Mouse (Mus musculus): ENCODE data around the gene Thada. TPM values are rescaled to one million over a fixed set of nuclear protein-coding genes. Genes with fewer than 3 reads are reported as not detected.
"Not testable (repeated sequence)": the region's sequence is repeated elsewhere in the genome, so short reads cannot be mapped to it uniquely, and the experiment has no call there.

The Thada gene
- polyA plus RNA-seq, 1 experiment: 5.3 TPM

GRCm38 (mm10) chr17:84305074-84305473, 160.9 kb downstream of the Thada start:
- WGBS: 95% methylated on average over 5 of the region's 5 CpGs
- no peaks in the 10 kb centered on the region; the same call in 1 of the 2 replicates for H3K4me1 ChIP-seq (ENCODE audit: control insufficient read depth, insufficient read depth, low read length)
- no peak overlapping the region for H3K27ac ChIP-seq (ENCODE audit: control insufficient read depth, insufficient read depth, low read depth, low read length, poor library complexity)
- no peak overlapping the region for H3K4me3 ChIP-seq (replicated peaks; ENCODE audit: control insufficient read depth, low read depth, low read length)
- TF ChIP-seq POLR2A (IDR thresholded peaks at IDR 0.05; ENCODE audit: borderline replicate concordance, control insufficient read depth, low read depth, low read length) (no peak), CTCF (IDR thresholded peaks at IDR 0.05; ENCODE audit: control insufficient read depth, insufficient read depth, low read length) (no peak)

- Histone ChIP-seq H3K4me1 (ENCODE audit: control insufficient read depth, insufficient read depth, low read length) (no peaks in the 10 kb centered on the region; the same call in 1 of the 2 replicates), H3K27ac (ENCODE audit: control insufficient read depth, insufficient read depth, low read depth, low read length, poor library complexity) (no peak overlapping the region), H3K4me3 (replicated peaks; ENCODE audit: control insufficient read depth, low read depth, low read length) (no peak overlapping the region)
- 89% methylated on average over 5 of the region's 5 CpGs for WGBS
- TF ChIP-seq POLR2A (IDR thresholded peaks at IDR 0.05; ENCODE audit: borderline replicate concordance, control insufficient read depth, low read depth, low read length) (no peak), CTCF (IDR thresholded peaks at IDR 0.05; ENCODE audit: control insufficient read depth, insufficient read depth, low read length) (no peak)
Observed at GRCm38 (mm10) chr17:84304141-84304540, 161.9 kb downstream of the Thada start.

GRCm38 (mm10) chr17:84297976-84298375, 168.0 kb downstream of the Thada start:
- H3K4me3 ChIP-seq (replicated peaks; ENCODE audit: control insufficient read depth, low read depth, low read length): no peak overlapping the region
- H3K27ac ChIP-seq (ENCODE audit: control insufficient read depth, insufficient read depth, low read depth, low read length, poor library complexity): no peak overlapping the region
- WGBS: 90% methylated on average over 6 of the region's 6 CpGs
- TF ChIP-seq CTCF (IDR thresholded peaks at IDR 0.05; ENCODE audit: control insufficient read depth, insufficient read depth, low read length): no peak
- TF ChIP-seq POLR2A (IDR thresholded peaks at IDR 0.05; ENCODE audit: borderline replicate concordance, control insufficient read depth, low read depth, low read length): no peak
- no peaks in the 10 kb centered on the region; the same call in 1 of the 2 replicates for H3K4me1 ChIP-seq (ENCODE audit: control insufficient read depth, insufficient read depth, low read length)

GRCm38 (mm10) chr17:84293221-84293620, 172.8 kb downstream of the Thada start:
- H3K4me3 ChIP-seq (replicated peaks; ENCODE audit: control insufficient read depth, low read depth, low read length): no peak overlapping the region
- no peaks in the 10 kb centered on the region; the same call in 1 of the 2 replicates for H3K4me1 ChIP-seq (ENCODE audit: control insufficient read depth, insufficient read depth, low read length)
- TF ChIP-seq POLR2A (IDR thresholded peaks at IDR 0.05; ENCODE audit: borderline replicate concordance, control insufficient read depth, low read depth, low read length) (no peak), CTCF (IDR thresholded peaks at IDR 0.05; ENCODE audit: control insufficient read depth, insufficient read depth, low read length) (no peak)
- H3K27ac ChIP-seq (ENCODE audit: control insufficient read depth, insufficient read depth, low read depth, low read length, poor library complexity): no peak overlapping the region
- 57% methylated on average over 4 of the region's 4 CpGs for WGBS

GRCm38 (mm10) chr17:84291228-84291627, 174.8 kb downstream of the Thada start:
- 88% methylated on average over 6 of the region's 6 CpGs for WGBS
- not testable (repeated sequence) for H3K27ac ChIP-seq (ENCODE audit: control insufficient read depth, insufficient read depth, low read depth, low read length, poor library complexity); H3K4me3 ChIP-seq (replicated peaks; ENCODE audit: control insufficient read depth, low read depth, low read length); H3K4me1 ChIP-seq (ENCODE audit: control insufficient read depth, insufficient read depth, low read length)

- 84% methylated on average over 8 of the region's 8 CpGs for WGBS
- H3K4me3 ChIP-seq (replicated peaks; ENCODE audit: control insufficient read depth, low read depth, low read length): no peak overlapping the region
- no peaks in the 10 kb centered on the region for H3K4me1 ChIP-seq (ENCODE audit: control insufficient read depth, insufficient read depth, low read length)
- no peak overlapping the region for H3K27ac ChIP-seq (ENCODE audit: control insufficient read depth, insufficient read depth, low read depth, low read length, poor library complexity)
- no peak for TF ChIP-seq CTCF (IDR thresholded peaks at IDR 0.05; ENCODE audit: control insufficient read depth, insufficient read depth, low read length)
- no peak for TF ChIP-seq POLR2A (IDR thresholded peaks at IDR 0.05; ENCODE audit: borderline replicate concordance, control insufficient read depth, low read depth, low read length)
Observed at GRCm38 (mm10) chr17:84287675-84288420, 178.2 kb downstream of the Thada start.

GRCm38 (mm10) chr17:84286536-84286935, 179.5 kb downstream of the Thada start:
- WGBS: 93% methylated on average over 5 of the region's 5 CpGs
- no peaks in the 10 kb centered on the region for H3K4me1 ChIP-seq (ENCODE audit: control insufficient read depth, insufficient read depth, low read length)
- H3K27ac ChIP-seq (ENCODE audit: control insufficient read depth, insufficient read depth, low read depth, low read length, poor library complexity): no peak overlapping the region
- no peak overlapping the region for H3K4me3 ChIP-seq (replicated peaks; ENCODE audit: control insufficient read depth, low read depth, low read length)
- TF ChIP-seq POLR2A (IDR thresholded peaks at IDR 0.05; ENCODE audit: borderline replicate concordance, control insufficient read depth, low read depth, low read length) (no peak), CTCF (IDR thresholded peaks at IDR 0.05; ENCODE audit: control insufficient read depth, insufficient read depth, low read length) (no peak)

GRCm38 (mm10) chr17:84282388-84283280, 183.4 kb downstream of the Thada start:
- H3K4me1 ChIP-seq (ENCODE audit: control insufficient read depth, insufficient read depth, low read length): peaks cover 1% of the 10 kb centered on the region; the same call in 1 of the 2 replicates
- 76% methylated on average over 8 of the region's 8 CpGs for WGBS
- H3K27ac ChIP-seq (ENCODE audit: control insufficient read depth, insufficient read depth, low read depth, low read length, poor library complexity): no peak overlapping the region
- TF ChIP-seq CTCF (IDR thresholded peaks at IDR 0.05; ENCODE audit: control insufficient read depth, insufficient read depth, low read length) (no peak), POLR2A (IDR thresholded peaks at IDR 0.05; ENCODE audit: borderline replicate concordance, control insufficient read depth, low read depth, low read length) (no peak)
- no peak overlapping the region for H3K4me3 ChIP-seq (replicated peaks; ENCODE audit: control insufficient read depth, low read depth, low read length)

All from bone marrow, adult 2 months (tissue).